Mouse (Mus musculus) cerebellum, postnatal 36 days (tissue): ENCODE data around the gene Mylk4.

ENCODE experiments used
- DNase-seq, 2 experiments: peaks; one replicate each; pipeline ENCODE4 v3.0.0; 2021 to 2022; ENCODE audit warnings: mixed read lengths in 2 of 2

Gene Mylk4

DNA sequence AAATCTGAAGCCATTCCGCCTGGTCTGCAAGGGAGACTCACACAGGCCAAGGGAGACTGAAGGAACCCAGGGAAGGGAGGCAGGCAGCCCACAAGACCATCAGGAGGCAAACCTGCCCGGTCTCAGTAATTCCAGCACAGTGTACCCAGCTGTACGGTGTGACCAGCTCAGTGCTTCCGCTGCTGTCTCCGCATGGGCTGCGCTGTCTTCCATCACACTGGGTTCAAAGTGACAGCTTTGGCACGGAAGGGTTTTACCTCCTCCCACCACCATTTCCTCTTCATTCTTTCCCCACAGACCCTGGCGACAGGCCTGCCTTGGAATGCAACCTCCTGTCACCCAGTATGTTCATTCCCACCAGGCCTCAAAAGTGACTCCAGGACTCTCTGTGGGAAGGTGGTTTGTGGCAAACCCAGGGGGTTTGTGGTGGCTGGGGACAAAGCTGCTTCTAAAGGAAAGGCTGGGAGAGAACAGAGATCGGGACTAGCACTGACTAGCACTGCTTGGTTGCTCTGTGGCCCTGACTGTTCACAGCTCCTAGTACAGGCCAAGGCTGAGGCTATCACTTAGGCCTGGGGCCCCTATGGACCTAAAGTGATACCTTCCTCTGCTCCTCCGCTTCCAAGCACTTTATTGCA lies 77.0 kb downstream of the Mylk4 start:
- DNase-seq: no peak

DNA sequence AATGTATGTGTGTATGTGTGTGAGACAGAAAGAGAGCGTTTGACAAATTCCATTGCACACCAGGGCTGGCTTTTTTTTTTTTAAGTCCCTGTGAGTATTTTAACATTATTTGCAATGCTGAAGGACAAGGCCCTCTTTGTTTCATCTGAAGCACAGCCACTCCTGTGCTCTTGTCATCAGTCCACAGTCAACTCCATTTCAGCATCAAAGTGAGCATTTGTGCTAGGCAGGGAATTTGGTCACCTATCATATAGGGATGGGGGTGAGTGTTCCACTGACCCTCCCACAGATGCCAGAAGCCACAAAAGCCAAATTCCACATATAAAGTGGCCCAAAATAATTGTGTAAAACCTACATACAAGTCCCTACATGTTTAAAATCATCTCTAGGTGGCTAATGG lies 78.4 kb downstream of the Mylk4 start:
- DNase-seq: no peak

DNA sequence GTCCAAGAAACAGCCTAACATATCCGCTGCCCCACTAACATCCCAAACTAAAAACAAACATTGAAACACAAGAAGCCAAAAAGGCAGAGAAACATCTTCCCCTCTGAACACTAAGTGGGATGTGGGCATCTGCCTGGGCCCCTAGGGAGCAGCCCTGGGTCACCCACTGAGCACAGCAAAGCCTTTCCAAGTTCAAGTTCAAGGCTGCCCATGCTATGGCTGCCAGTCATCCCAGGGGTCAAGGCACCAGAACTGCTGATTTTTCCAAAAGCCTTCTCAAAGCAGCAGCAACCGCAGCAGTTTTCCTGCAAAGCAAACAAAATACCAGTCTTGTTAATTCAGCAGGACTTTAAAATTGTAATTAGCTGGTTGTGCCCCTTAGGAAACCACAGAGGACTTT lies 78.8 kb downstream of the Mylk4 start:
- DNase-seq: no peak

DNA sequence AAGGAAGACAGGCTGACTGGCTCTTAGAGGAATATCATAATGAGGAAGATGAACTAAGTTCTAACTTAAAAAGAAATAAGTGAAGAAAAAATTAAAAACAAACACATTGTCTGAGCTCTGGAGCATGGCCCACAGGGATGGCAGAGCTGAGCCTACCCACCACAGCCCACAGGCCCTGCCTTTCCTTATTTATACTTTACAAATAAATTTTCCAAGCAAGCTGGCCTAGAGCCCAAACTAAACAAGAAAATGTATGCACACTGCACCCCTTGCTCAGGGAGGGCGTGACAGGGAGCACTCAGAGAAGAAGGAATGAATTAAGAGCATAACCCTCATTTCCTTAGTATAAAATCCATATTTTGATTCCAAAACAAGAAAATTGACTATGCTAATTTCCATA lies 82.2 kb downstream of the Mylk4 start:
- no peak for DNase-seq

DNA sequence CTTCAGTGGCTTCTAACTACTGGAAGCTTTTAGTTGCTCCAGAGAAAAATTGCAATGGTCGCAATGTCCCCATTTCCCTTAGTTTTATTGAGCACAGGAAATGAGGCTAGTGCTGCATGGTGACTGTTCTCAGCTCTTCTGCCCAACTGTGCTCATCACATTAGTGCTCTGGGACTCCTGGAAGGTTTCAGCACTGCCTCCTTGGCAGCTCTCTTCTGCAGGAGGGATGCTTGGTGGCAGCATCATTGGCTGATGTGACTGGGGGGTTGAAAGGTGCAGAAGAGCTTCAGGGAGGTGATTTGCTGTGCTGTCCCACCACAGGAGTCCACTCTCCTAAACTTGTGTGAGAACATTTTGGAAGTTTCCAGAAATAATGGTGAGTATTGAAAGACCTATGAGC lies 84.4 kb downstream of the Mylk4 start:
- DNase-seq: no peak

DNA sequence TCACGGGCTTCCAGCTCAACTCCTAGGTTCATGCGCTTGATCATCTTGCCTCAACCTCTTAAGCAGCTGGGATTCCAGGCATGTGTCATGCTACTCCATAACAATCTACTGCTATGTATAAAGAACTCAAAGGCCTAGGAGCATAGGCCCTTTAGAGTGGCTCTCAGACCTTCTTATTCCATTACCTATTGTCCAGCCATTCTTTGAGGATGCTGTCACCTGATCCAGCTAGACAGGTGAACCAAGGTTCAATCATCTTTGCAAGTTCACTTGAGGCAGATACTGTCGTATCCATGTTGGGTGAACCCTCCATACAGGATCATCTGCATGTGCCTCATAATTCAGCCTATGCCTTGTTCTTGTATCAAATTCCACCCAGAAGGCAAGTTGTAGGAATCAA lies 84.8 kb downstream of the Mylk4 start:
- no peak for DNase-seq

DNA sequence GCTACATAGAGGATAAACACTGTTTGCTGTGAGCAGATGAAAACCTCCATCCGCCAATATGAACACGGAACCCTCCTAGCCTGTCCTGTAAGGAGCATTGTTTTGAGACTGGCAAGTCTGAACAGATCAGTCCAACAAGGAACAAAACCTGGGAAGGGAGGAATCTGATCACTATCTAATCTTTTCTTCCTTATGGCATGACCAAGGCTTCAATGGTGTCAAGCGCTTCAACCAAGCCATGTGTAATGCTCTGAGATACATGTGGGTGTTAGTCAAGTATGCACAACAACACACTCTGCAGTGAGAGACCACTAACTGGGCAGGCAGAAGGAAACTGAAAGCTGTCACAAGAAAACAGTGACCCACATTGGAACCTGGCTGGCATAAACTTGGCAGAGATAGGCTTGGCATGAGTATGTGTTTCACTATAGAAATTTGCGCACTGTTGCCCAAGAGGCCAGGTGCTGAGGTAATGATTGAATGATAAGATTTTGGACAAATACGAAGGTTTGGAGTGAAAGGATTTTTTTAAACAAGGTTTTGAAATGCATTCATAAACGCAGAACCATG lies 89.8 kb downstream of the Mylk4 start:
- no peak for DNase-seq

DNA sequence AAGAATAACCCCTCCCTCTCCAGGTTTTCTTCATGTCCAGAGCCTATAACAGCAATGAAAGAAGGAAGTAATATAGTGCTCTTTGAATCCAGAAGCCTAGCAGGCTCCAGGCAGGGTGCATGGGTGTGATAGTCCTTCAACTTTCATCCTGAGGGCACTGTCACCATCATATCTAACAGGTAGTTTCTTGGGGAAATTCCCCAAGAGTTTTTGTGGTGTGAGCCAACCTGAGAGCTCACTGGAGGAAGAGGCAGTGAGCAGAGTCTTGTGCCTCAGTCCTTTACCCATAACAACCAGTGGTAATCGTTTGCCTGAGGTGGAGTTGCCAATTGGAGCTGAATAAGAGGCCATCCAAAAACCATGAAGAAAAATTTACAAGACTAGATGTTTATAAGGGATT lies 91.2 kb downstream of the Mylk4 start:
- no peak for DNase-seq

DNA sequence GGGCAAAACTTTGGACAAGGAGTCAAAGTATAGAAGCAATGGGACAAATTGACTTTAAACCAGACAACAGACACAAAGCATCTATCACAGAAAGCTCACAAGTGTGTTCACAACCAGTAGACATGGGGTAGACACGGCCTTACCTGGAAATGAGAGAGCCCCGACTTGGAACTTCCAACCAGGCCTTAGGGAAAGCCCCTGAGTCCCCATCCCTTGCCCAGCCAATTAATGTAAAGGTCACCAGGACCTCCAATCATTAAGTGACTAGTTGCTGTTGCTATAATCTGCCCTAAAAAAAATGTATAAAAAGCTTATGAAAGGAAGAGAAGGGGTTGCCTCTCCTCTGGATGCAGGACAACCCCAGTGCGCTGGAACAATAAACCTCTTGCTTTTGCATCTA lies 93.5 kb downstream of the Mylk4 start:
- no peak for DNase-seq

DNA sequence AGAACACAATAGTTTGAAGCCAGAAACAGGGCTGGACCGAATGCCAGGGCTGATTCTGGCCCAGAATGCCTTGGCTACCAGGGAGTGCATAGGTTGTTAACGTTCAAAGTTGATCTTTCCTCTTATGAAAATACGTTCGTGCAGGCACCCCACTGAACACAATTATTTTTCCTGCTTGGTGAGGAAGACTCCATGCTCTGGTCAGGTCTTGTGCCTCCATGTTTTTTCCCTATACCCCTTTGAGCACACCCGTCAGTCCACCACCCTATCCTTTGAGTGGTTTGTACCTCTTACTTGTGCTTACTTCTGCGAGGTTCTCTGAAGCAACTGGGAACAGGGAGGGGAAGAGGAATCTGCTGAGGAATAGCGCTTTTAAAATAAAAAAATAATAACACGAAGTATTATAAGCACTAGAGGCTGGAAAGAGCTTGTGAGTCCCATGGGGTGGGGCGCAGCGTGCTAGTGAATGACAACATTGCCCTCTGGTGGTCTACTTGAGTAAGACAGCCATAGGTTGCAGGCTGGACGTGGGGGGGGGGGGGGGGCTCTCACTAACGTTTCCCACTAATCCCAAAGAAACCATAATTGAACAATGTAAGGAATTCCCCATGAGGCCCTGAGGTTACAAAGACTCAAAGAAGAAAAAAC lies 102.8 kb downstream of the Mylk4 start:
- peak; percentile 50 to 62 for DNase-seq

DNA sequence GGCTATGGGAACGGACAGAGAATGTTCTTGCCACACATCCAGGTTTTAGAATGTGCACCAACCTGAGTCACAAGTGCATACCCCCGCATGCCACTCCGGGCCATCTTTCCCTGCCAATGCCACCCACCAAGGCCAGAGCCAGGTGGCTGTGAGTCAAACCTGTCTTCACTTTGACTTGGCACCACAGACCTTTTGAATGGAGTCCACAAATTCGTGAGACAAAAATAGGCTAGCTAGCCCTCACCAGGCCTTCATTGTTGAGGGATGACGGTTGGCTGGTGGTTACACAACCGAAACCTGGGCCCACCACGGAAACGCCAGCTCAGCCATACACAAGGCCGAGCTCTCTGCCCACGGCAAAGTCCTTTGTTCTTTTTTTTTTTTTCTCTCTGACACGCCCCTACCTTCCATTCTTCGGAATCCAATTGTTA lies 103.6 kb downstream of the Mylk4 start:
- no peak for DNase-seq

DNA sequence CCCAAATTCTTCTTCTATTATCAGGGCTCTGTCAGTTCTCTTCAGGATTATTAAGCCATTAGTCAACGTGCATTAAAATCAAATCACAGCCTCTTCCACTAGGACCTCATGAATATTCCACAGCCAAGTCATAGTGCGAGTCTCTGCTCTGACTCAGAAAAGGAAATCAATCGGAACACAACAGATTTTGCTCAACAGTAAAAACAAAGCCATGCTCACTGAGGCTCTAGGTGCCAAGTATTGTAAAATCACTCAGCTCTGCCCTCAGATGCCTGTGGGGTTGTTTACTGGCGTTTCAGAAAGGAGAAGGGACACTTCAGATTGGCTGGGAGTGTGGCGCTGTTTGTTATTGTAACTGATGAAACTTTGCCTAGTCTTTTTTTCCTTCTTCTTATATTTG lies 104.8 kb downstream of the Mylk4 start:
- DNase-seq: no peak

DNA sequence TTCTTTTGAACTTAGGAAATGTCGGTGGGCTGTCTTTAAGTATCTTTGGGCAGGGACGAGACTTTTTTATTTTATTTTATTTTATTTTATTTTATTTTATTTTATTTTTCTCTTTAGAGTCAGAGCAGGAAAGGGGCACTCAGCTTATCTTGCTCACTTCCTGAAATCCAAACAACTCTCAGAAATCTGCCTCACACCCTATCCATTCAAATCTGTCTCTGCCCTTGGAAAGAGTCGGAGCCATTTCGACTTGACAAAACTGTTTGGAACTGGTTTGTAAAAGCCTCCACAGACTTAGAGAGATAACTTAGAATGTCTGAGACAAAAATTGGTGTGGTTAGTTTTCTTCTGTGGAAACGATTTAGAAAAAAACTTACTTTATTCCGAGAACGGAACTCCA lies 113.0 kb downstream of the Mylk4 start:
- DNase-seq: no peak

DNA sequence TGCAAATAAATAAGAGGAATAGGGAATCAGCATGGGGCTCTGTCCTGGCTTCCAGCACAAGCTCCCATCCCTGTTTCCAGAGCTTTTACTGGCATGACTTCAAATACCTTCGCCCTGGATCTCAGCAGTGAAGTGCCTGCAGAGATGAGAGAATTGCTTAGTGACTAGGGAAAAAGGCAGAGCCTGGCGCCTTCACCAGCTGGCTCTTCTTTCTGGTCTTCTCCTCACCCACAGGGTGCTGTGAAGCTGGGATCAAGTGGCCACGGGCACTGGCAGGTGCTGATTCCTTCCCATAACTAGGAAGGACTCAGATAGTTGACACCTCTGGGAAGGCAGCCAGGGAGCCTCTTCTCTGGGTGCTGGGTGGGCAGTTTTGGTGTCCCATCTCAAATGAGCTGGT lies 115.5 kb downstream of the Mylk4 start:
- DNase-seq: no peak

DNA sequence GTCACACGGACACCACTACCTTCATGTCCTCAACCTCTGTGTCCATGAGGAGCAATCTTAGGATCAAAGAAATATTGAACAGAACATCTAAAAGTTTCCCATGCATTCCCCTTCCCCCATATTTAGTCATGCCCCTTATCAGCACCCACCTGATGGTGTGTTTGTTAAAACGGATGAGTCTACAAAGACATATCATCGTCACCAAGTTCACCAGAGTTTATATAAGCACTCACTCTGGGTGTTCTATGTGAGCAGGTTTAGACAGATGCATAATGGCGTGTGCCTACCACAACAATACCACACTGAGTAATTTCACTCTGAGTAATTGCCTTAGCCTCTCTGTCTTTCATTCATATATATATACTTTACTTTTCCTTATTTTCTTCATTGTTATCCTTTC lies 116.4 kb downstream of the Mylk4 start:
- DNase-seq: no peak

DNA sequence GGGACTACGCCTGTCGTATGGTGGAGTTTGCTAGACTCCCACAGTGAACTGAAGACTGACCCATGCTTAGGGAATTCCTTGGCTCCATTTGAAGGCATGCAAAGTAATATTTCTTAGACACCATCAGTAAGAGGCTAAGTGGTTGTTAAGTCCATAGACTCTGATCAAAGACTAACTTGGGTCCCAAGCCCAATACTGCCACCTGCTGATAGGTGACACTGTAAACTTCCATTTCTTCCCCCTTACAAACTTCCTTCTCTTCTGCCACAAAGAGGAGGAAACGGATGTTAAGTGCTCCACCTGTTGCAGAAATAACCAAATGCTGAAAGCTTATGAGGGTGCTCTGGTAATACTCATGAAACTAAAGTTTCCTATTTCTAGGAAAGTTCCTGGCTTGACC lies 121.7 kb downstream of the Mylk4 start:
- no peak for DNase-seq

DNA sequence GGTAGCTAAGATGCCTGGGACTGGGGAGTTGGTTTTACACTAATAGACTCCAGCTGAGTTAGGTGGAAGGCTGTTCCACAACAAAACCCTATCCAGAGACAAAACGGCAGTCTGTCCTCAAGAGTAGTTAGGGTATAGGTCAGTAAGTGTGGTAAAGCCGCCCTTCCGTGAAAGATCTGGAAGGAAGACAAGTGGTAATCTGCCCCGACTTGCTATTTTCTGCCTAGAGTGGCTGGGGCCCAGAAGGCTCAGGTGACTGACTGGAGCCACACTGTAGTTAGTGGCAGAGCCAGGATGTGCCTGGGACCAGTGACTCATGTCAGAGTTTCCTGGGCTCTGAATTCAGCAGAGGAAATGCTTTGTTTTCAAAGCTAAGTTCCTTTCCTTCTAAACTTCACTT lies 123.5 kb downstream of the Mylk4 start:
- no peak for DNase-seq

DNA sequence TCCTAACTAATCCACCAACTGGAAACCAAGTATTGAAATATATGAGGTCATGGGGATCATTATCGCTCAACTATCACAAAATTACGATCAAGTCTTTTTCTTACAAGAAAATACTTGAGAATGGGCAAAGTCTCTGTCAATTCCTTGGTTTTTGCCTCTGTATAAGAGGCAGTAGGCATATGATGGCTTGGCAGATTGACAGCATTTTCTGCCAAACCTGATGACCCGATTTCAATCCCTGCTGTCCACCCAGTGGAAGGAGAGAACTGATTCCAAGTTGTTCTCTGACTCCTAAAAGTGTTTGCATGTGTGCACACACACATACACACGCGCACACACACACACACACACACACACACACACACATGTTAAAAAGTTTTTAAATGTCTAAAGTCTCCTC lies 124.5 kb downstream of the Mylk4 start:
- DNase-seq: no peak

DNA sequence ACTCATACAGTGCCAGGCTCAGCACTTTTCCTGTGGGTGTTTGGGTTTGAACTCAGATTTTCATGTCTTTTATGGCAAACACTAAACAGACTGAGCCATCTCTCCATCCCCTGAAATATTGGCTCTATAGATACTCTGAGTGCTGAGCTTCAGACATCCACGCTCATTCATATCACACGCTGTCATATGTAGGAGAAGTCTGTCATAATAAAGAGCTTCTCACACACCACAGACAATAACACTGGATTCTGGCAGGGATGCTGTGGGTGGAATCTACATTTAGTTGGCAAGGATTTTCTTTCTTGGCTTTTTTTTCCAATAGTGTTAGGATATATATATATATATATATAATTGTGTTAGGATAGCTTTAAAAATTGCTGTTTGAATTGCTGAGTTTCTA lies 126.2 kb downstream of the Mylk4 start:
- DNase-seq: no peak
